Mouse (Mus musculus) right cerebral cortex, adult 18-20 months (tissue): ENCODE measurements at regions not wholly inside any gene's neighbourhood (a gene's known extent, or its start where the extent isn't known, plus 50 kb on each side); places are given as distances from the start of the nearest gene placed in this dataset.

ENCODE experiments used
- DNase-seq: peaks from one replicate; pipeline ENCODE4 v3.0.0; 2022; ENCODE audit warnings: mixed read lengths

- DNase-seq: no peak
Observed at GRCm38 (mm10) chr16:92961361-92961760, 135.4 kb upstream of the Runx1 start.

GRCm38 (mm10) chr16:92960740-92961139 is 134.8 kb upstream of the Runx1 start:
- no peak for DNase-seq

GRCm38 (mm10) chr16:92958967-92959366 is 133.0 kb upstream of the Runx1 start:
- no peak for DNase-seq

- no peak for DNase-seq
Observed at GRCm38 (mm10) chr16:92958146-92958545, 132.2 kb upstream of the Runx1 start.

- DNase-seq: no peak
Observed at GRCm38 (mm10) chr16:92955508-92955907, 129.6 kb upstream of the Runx1 start.

GRCm38 (mm10) chr16:92955087-92955486 is 129.1 kb upstream of the Runx1 start:
- DNase-seq: no peak

GRCm38 (mm10) chr16:92953936-92954654 is 128.1 kb upstream of the Runx1 start:
- no peak for DNase-seq

- peak; percentile 57 for DNase-seq
Observed at GRCm38 (mm10) chr16:92952336-92953097, 126.6 kb upstream of the Runx1 start.

GRCm38 (mm10) chr16:92951516-92951915 is 125.6 kb upstream of the Runx1 start:
- DNase-seq: no peak

GRCm38 (mm10) chr16:92948494-92948893 is 122.5 kb upstream of the Runx1 start:
- peak; percentile 20 for DNase-seq

- no peak for DNase-seq
Observed at GRCm38 (mm10) chr16:92946554-92946953, 120.6 kb upstream of the Runx1 start.

- no peak for DNase-seq
Observed at GRCm38 (mm10) chr16:92943901-92944300, 118.0 kb upstream of the Runx1 start.

- no peak for DNase-seq
Observed at GRCm38 (mm10) chr16:92939618-92940017, 113.7 kb upstream of the Runx1 start.

- no peak for DNase-seq
Observed at GRCm38 (mm10) chr16:92935848-92936535, 110.0 kb upstream of the Runx1 start.

GRCm38 (mm10) chr16:92930103-92930502 is 104.2 kb upstream of the Runx1 start:
- no peak for DNase-seq

- no peak for DNase-seq
Observed at GRCm38 (mm10) chr16:92928201-92928600, 102.3 kb upstream of the Runx1 start.

GRCm38 (mm10) chr16:92927662-92928061 is 101.7 kb upstream of the Runx1 start:
- no peak for DNase-seq

- DNase-seq: no peak
Observed at GRCm38 (mm10) chr16:92926853-92927252, 100.9 kb upstream of the Runx1 start.

- no peak for DNase-seq
Observed at GRCm38 (mm10) chr16:92920947-92921346, 95.0 kb upstream of the Runx1 start.

GRCm38 (mm10) chr16:92917356-92917755 is 91.4 kb upstream of the Runx1 start:
- DNase-seq: no peak

GRCm38 (mm10) chr16:92915651-92916050 is 89.7 kb upstream of the Runx1 start:
- no peak for DNase-seq

- DNase-seq: no peak
Observed at GRCm38 (mm10) chr16:92906873-92907272, 80.9 kb upstream of the Runx1 start.

GRCm38 (mm10) chr16:92905626-92906025 is 79.7 kb upstream of the Runx1 start:
- DNase-seq: no peak
